Mouse (Mus musculus) midbrain, embryonic 14.5 days (tissue): ENCODE results near the gene Dph2. TPM values are rescaled to one million over a fixed set of nuclear protein-coding genes. Genes with fewer than 3 reads are reported as not detected.

ENCODE experiments used
- ATAC-seq: fragments of 200-750 bp; cut with Nextera tagmentation; 2 replicates; pipeline ENCODE4 v1.8.0; 2017; ENCODE audit warnings: moderate number of reproducible peaks, moderate library complexity; ENCODE audit not compliant: low FRiP score, low TSS enrichment
- DNase-seq: peaks from one replicate; pipeline ENCODE4 v3.0.0-alpha.2; 2015
- H3K27ac ChIP-seq: fragments of 300-500 bp; sonication (generic); replicated peaks from 2 replicates; pipeline ENCODE4 v1.5.1; 2014; ENCODE audit warnings: mild to moderate bottlenecking, low read depth, low read length, moderate library complexity
- H3K27me3 ChIP-seq: fragments of 300-500 bp; sonication (generic); 2 replicates; pipeline ENCODE4 v1.6.1; 2014; ENCODE audit warnings: low read length, control low read depth, mixed read lengths; ENCODE audit not compliant: control insufficient read depth, insufficient read depth
- H3K36me3 ChIP-seq: fragments of 300-500 bp; sonication (generic); 2 replicates; pipeline ENCODE4 v1.6.1; 2014; ENCODE audit warnings: low read length, control low read depth; ENCODE audit not compliant: control insufficient read depth, insufficient read depth
- H3K4me1 ChIP-seq: fragments of 300-500 bp; sonication (generic); 2 replicates; pipeline ENCODE4 v1.6.1; 2014; ENCODE audit warnings: mild to moderate bottlenecking, antibody characterized with exemption, low read length, control low read depth; ENCODE audit not compliant: control insufficient read depth, insufficient read depth
- H3K4me2 ChIP-seq: fragments of 300-500 bp; sonication (generic); 2 replicates; pipeline ENCODE4 v1.6.1; 2014; ENCODE audit warnings: mild to moderate bottlenecking, low read length, moderate library complexity
- H3K4me3 ChIP-seq: fragments of 300-500 bp; sonication (generic); replicated peaks from 2 replicates; pipeline ENCODE4 v1.5.1; 2014; ENCODE audit warnings: low read depth, low read length
- H3K9ac ChIP-seq: fragments of 300-500 bp; sonication (generic); replicated peaks from 2 replicates; pipeline ENCODE4 v1.6.1; 2014; ENCODE audit warnings: mild to moderate bottlenecking, low read length, moderate library complexity
- H3K9me3 ChIP-seq: fragments of 300-500 bp; sonication (generic); 2 replicates; pipeline ENCODE4 v1.6.1; 2016; ENCODE audit warnings: low read length, control low read depth, mixed read lengths; ENCODE audit not compliant: control insufficient read depth
- WGBS: fragments of 180-500 bp; shearing (Covaris S2); extraction: QIAGEN DNeasy Blood & Tissue Kit; methylation state at CpG from one replicate; pipeline ENCODE4 v1.1.7; 2014; 5-methylcytosine and 5-hydroxymethylcytosine counted together
- polyA plus RNA-seq: library from polyadenylated mRNA; unstranded; fragments of >200 nt; fragmentation: Nextera tagmentation; extraction: Ambion mirVana; gene quantifications from 2 replicates; pipeline ENCODE4 v1.2.1, GENCODE M21; 2014

Dph2 gene
- polyA plus RNA-seq, 1 experiment from 2014 or later = 20.6 TPM

- H3K36me3 ChIP-seq = no peaks in the 10 kb centered on the region
- ATAC-seq (no peak), DNase-seq (no peak)
- H3K27me3 ChIP-seq = peaks cover 40% of the 10 kb centered on the region; the same call in 1 of the 2 replicates
- no peak overlapping the region for H3K4me2 ChIP-seq
- 61% methylated on average over 6 of the region's 6 CpGs for WGBS
- H3K27ac ChIP-seq = no peak overlapping the region
- H3K9ac ChIP-seq = no peak overlapping the region
- no peaks in the 10 kb centered on the region for H3K9me3 ChIP-seq
- peaks cover 16% of the 10 kb centered on the region for H3K4me1 ChIP-seq
- no peak overlapping the region for H3K4me3 ChIP-seq
Measured at GRCm38 (mm10) chr4:117924916-117925315, 33.1 kb upstream of the Dph2 start.

GRCm38 (mm10) chr4:117923450-117923849 is 31.6 kb upstream of the Dph2 start:
- Histone ChIP-seq H3K4me3 (no peak overlapping the region), H3K9me3 (no peaks in the 10 kb centered on the region), H3K9ac (no peak overlapping the region), H3K27me3 (peaks cover 28% of the 10 kb centered on the region; the same call in 1 of the 2 replicates), H3K4me2 (no peak overlapping the region), H3K36me3 (no peaks in the 10 kb centered on the region), H3K4me1 (peaks cover 6% of the 10 kb centered on the region; the same call in 1 of the 2 replicates), H3K27ac (no peak overlapping the region)
- no peak for DNase-seq
- 64% methylated on average over 2 of the region's 2 CpGs for WGBS
- no peak for ATAC-seq

GRCm38 (mm10) chr4:117921358-117921757 is 29.5 kb upstream of the Dph2 start:
- H3K36me3 ChIP-seq = no peaks in the 10 kb centered on the region
- no peak overlapping the region for H3K27ac ChIP-seq
- H3K4me2 ChIP-seq = no peak overlapping the region
- no peak for DNase-seq
- H3K9me3 ChIP-seq = no peaks in the 10 kb centered on the region
- no peaks in the 10 kb centered on the region for H3K4me1 ChIP-seq
- ATAC-seq = no peak
- 91% methylated on average over 2 of the region's 2 CpGs for WGBS
- no peak overlapping the region for H3K9ac ChIP-seq
- no peak overlapping the region for H3K4me3 ChIP-seq
- H3K27me3 ChIP-seq = peaks cover 11% of the 10 kb centered on the region; the same call in 1 of the 2 replicates

- Histone ChIP-seq H3K27ac (no peak overlapping the region), H3K36me3 (no peaks in the 10 kb centered on the region), H3K4me3 (no peak overlapping the region), H3K4me2 (no peak overlapping the region), H3K9me3 (no peaks in the 10 kb centered on the region), H3K4me1 (peaks cover 13% of the 10 kb centered on the region), H3K27me3 (no peaks in the 10 kb centered on the region), H3K9ac (no peak overlapping the region)
- 93% methylated on average over 5 of the region's 5 CpGs for WGBS
- DNase-seq (no peak), ATAC-seq (no peak)
Measured at GRCm38 (mm10) chr4:117918762-117919161, 26.9 kb upstream of the Dph2 start.

GRCm38 (mm10) chr4:117918261-117918660 is 26.4 kb upstream of the Dph2 start:
- H3K4me2 ChIP-seq = no peak overlapping the region
- no peak for ATAC-seq
- H3K9ac ChIP-seq = no peak overlapping the region
- 75% methylated on average over 3 of the region's 3 CpGs for WGBS
- DNase-seq = no peak
- H3K4me3 ChIP-seq = no peak overlapping the region
- no peaks in the 10 kb centered on the region for H3K36me3 ChIP-seq
- no peak overlapping the region for H3K27ac ChIP-seq
- H3K9me3 ChIP-seq = no peaks in the 10 kb centered on the region
- H3K4me1 ChIP-seq = peaks cover 18% of the 10 kb centered on the region
- no peaks in the 10 kb centered on the region for H3K27me3 ChIP-seq

GRCm38 (mm10) chr4:117917847-117918246 is 26.0 kb upstream of the Dph2 start:
- ATAC-seq (no peak), DNase-seq (no peak)
- Histone ChIP-seq H3K9ac (no peak overlapping the region), H3K27me3 (no peaks in the 10 kb centered on the region), H3K4me3 (no peak overlapping the region), H3K27ac (no peak overlapping the region), H3K4me1 (peaks cover 22% of the 10 kb centered on the region), H3K4me2 (no peak overlapping the region), H3K9me3 (no peaks in the 10 kb centered on the region), H3K36me3 (no peaks in the 10 kb centered on the region)
- WGBS = 94% methylated on average over 4 of the region's 4 CpGs

GRCm38 (mm10) chr4:117917402-117917801 is 25.6 kb upstream of the Dph2 start:
- H3K27ac ChIP-seq = no peak overlapping the region
- no peak for DNase-seq
- peaks cover 27% of the 10 kb centered on the region for H3K4me1 ChIP-seq
- 97% methylated on average over 4 of the region's 4 CpGs for WGBS
- ATAC-seq = no peak
- no peaks in the 10 kb centered on the region for H3K9me3 ChIP-seq
- H3K4me3 ChIP-seq = no peak overlapping the region
- no peak overlapping the region for H3K4me2 ChIP-seq
- H3K9ac ChIP-seq = no peak overlapping the region
- H3K27me3 ChIP-seq = no peaks in the 10 kb centered on the region
- no peaks in the 10 kb centered on the region for H3K36me3 ChIP-seq

- Histone ChIP-seq H3K4me3 (no peak overlapping the region), H3K9ac (no peak overlapping the region), H3K4me1 (peaks cover 29% of the 10 kb centered on the region), H3K27ac (no peak overlapping the region), H3K36me3 (peaks cover 9% of the 10 kb centered on the region), H3K4me2 (peak overlapping the region; percentile 99), H3K9me3 (no peaks in the 10 kb centered on the region), H3K27me3 (no peaks in the 10 kb centered on the region)
- no peak for DNase-seq
- 93% methylated on average over 5 of the region's 5 CpGs for WGBS
- no peak for ATAC-seq
Measured at GRCm38 (mm10) chr4:117916386-117916785, 24.6 kb upstream of the Dph2 start.

- ATAC-seq (no peak), DNase-seq (no peak)
- WGBS = 4% methylated on average over 19 of the region's 19 CpGs
Measured at GRCm38 (mm10) chr4:117915489-117916105, 23.8 kb upstream of the Dph2 start.

More at GRCm38 (mm10) chr4:117915489-117916105, 23.8 kb upstream of the Dph2 start:
- Histone ChIP-seq H3K9ac (peak overlapping the region; percentile 87), H3K4me1 (peaks cover 30% of the 10 kb centered on the region), H3K27ac (peak overlapping the region; percentile 87; the same call in 1 of the 2 replicates), H3K9me3 (no peaks in the 10 kb centered on the region), H3K4me3 (peak overlapping the region; percentile 85), H3K36me3 (peaks cover 17% of the 10 kb centered on the region), H3K27me3 (no peaks in the 10 kb centered on the region), H3K4me2 (peak overlapping the region; percentile 99)
